Mouse (Mus musculus): Measurements from ENCODE around the gene Hnrnpul1. TPM values are rescaled to one million over a fixed set of nuclear protein-coding genes. Genes with fewer than 3 reads are reported as not detected.

Gene Hnrnpul1
- total and polyA plus RNA-seq, 2 experiments from 2014 or later: 47.9 to 144 TPM

DNA sequence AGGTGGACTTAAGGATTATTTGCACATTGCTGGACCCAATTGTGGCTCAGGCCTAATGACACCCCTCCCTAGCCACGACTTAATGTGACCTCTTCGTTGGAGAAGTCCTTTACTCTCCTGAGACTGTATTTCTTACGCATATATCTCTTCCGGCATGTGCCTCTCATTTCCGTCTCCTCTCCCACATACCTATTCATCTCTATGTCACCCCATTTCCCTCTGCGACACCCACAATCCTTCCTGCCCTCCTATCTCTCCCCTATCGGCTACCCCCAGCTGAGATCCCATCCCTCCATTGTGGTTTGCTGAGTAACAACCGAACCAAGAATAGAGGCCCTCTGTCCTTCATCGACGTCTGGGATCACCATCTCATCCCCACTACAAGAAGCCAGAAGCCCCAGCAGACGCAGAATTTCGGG lies 64.9 kb downstream of the Hnrnpul1 start:
- Histone ChIP-seq H3K4me3 (ENCODE audit: low read depth, low read length) (peak overlapping the region; percentile 39), H3K4me1 (ENCODE audit: insufficient read depth) (peaks cover 6% of the 10 kb centered on the region; the same call in 1 of the 2 replicates), H3K27ac (ENCODE audit: low read depth, low read length) (no peak overlapping the region), H3K36me3 (ENCODE audit: insufficient read depth) (no peaks in the 10 kb centered on the region), H3K27me3 (ENCODE audit: insufficient read depth, low read length) (peaks cover 53% of the 10 kb centered on the region), H3K9me3 (ENCODE audit: low read length) (no peaks in the 10 kb centered on the region), H3K4me2 (ENCODE audit: low read depth) (peak overlapping the region; percentile 75), H3K9ac (peak overlapping the region; percentile 40; the same call in 1 of the 2 replicates)
- WGBS: 10% methylated on average over 12 of the region's 12 CpGs
- ATAC-seq (no peak), DNase-seq (no peak)
- no peak for TF ChIP-seq CTCF (IDR thresholded peaks at IDR 0.05; ENCODE audit: low read depth)

DNA sequence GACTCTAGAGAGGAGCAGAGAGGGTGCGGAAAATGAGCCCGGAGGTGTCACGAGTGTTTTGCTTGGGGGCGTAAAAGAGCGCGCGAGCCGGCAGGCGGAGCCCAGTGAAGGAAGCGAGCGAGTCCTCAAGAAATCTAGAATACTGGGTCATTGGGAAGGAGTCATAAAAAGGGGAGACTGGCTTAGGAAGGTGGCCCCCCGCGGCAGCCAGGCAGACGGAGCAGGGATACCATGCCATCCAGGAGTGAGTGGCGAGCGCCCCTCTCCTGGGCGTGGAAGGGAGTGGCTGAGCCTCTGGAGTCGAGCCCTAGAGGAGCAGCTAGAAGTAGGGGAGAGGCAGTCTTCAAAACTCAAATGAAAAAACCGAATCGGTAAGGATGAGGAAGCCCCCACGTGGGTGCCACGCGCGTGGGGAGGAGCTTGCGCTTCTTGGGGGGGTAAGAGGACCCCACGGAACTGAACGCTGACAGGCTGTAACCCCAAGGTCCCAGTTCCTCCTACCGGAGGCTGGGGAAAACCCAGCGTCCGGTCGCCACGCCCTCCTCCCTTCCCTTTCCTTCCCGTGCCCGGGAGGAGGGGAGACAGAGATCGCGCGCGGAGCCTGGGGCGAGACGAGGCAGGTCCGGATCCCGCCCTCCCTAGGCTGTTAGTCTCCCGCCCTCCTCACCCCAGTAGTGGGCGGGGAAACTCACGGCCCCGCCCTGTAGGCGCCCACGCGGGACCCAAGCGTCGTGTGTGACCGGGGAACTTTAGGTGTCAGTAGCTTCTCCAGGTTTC lies 65.6 kb downstream of the Hnrnpul1 start:
- no peaks in the 10 kb centered on the region for H3K9me3 ChIP-seq (ENCODE audit: low read length)
- peak overlapping the region; percentile 39 for H3K4me3 ChIP-seq (ENCODE audit: low read depth, low read length)
- peak overlapping the region; percentile 40 for H3K9ac ChIP-seq
- H3K4me1 ChIP-seq (ENCODE audit: insufficient read depth): peaks cover 6% of the 10 kb centered on the region; the same call in 1 of the 2 replicates
- no peaks in the 10 kb centered on the region for H3K36me3 ChIP-seq (ENCODE audit: insufficient read depth)
- TF ChIP-seq CTCF (IDR thresholded peaks at IDR 0.05; ENCODE audit: low read depth): peak; percentile 29
- H3K4me2 ChIP-seq (ENCODE audit: low read depth): peak overlapping the region; percentile 75
- WGBS: 2% methylated on average over 48 of the region's 52 CpGs
- H3K27ac ChIP-seq (ENCODE audit: low read depth, low read length): no peak overlapping the region
- ATAC-seq (peak; percentile 34), DNase-seq (no peak)
- H3K27me3 ChIP-seq (ENCODE audit: insufficient read depth, low read length): peaks cover 53% of the 10 kb centered on the region

- peak overlapping the region; percentile 75 for H3K4me2 ChIP-seq (ENCODE audit: low read depth)
- no peak overlapping the region for H3K27ac ChIP-seq (ENCODE audit: low read depth, low read length)
- peak overlapping the region; percentile 22; the same call in 1 of the 2 replicates for H3K9ac ChIP-seq
- H3K4me1 ChIP-seq (ENCODE audit: insufficient read depth): peaks cover 6% of the 10 kb centered on the region; the same call in 1 of the 2 replicates
- H3K9me3 ChIP-seq (ENCODE audit: low read length): no peaks in the 10 kb centered on the region
- ATAC-seq (no peak), DNase-seq (no peak)
- TF ChIP-seq CTCF (IDR thresholded peaks at IDR 0.05; ENCODE audit: low read depth): no peak
- WGBS: 3% methylated on average over 47 of the region's 47 CpGs
- H3K4me3 ChIP-seq (ENCODE audit: low read depth, low read length): peak overlapping the region; percentile 39
- no peaks in the 10 kb centered on the region for H3K36me3 ChIP-seq (ENCODE audit: insufficient read depth)
- peaks cover 53% of the 10 kb centered on the region for H3K27me3 ChIP-seq (ENCODE audit: insufficient read depth, low read length)
These were observed 66.7 kb downstream of the Hnrnpul1 start for GRCm38 (mm10) chr7:25687811-25688401.

- 2% methylated on average over 63 of the region's 69 CpGs for WGBS
- Histone ChIP-seq H3K4me3 (ENCODE audit: low read depth, low read length) (peak within 1 kb of the TSS; percentile 39), H3K4me2 (ENCODE audit: low read depth) (peak within 1 kb of the TSS; percentile 75), H3K27me3 (ENCODE audit: insufficient read depth, low read length) (peaks cover 50% of the 10 kb centered on the region), H3K4me1 (ENCODE audit: insufficient read depth) (peaks cover 6% of the 10 kb centered on the region; the same call in 1 of the 2 replicates), H3K27ac (ENCODE audit: low read depth, low read length) (no peak within 1 kb of the TSS), H3K9me3 (ENCODE audit: low read length) (no peaks in the 10 kb centered on the region), H3K9ac (peak within 1 kb of the TSS; percentile 25; the same call in 1 of the 2 replicates), H3K36me3 (ENCODE audit: insufficient read depth) (no peaks in the 10 kb centered on the region)
- ATAC-seq: no peak
- no peak for DNase-seq
- TF ChIP-seq CTCF (IDR thresholded peaks at IDR 0.05; ENCODE audit: low read depth): peak; percentile 56
These were observed 67.7 kb downstream of the Hnrnpul1 start, which contains the start of gene Tgfb1 for GRCm38 (mm10) chr7:25686680-25687531. Tgfb1 (plus strand) TSS chr7:25687002.

DNA sequence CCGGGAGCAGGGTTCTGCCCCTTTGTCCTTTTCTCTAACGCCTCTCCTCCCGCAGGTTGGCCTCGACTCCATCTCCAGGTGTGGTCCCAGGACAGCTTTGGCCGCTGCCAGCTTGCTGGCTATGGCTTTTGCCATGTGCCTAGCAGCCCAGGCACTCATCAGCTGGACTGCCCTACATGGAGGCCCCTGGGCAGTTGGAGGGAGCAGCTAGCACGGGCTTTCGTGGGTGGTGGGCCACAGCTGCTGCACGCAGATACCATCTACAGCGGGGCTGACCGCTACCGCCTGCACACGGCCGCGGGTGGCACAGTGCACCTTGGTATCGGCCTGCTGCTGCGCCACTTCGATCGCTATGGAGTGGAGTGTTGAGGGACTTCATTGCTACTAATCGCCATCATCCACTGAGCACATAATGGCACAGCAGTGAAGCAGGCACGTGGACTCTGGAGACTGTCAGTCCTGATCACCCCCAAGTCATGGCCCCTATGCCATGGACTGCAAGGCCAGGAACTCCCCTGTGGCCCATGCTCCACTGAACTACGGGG lies 68.6 kb downstream of the Hnrnpul1 start:
- Histone ChIP-seq H3K27me3 (ENCODE audit: insufficient read depth, low read length) (peaks cover 46% of the 10 kb centered on the region), H3K27ac (ENCODE audit: low read depth, low read length) (no peak overlapping the region), H3K9ac (no peak overlapping the region), H3K4me3 (ENCODE audit: low read depth, low read length) (no peak overlapping the region), H3K9me3 (ENCODE audit: low read length) (no peaks in the 10 kb centered on the region), H3K36me3 (ENCODE audit: insufficient read depth) (no peaks in the 10 kb centered on the region), H3K4me2 (ENCODE audit: low read depth) (no peak overlapping the region), H3K4me1 (ENCODE audit: insufficient read depth) (peaks cover 13% of the 10 kb centered on the region)
- WGBS: 71% methylated on average over 21 of the region's 21 CpGs
- TF ChIP-seq CTCF (IDR thresholded peaks at IDR 0.05; ENCODE audit: low read depth): no peak
- DNase-seq (no peak), ATAC-seq (no peak)

DNA sequence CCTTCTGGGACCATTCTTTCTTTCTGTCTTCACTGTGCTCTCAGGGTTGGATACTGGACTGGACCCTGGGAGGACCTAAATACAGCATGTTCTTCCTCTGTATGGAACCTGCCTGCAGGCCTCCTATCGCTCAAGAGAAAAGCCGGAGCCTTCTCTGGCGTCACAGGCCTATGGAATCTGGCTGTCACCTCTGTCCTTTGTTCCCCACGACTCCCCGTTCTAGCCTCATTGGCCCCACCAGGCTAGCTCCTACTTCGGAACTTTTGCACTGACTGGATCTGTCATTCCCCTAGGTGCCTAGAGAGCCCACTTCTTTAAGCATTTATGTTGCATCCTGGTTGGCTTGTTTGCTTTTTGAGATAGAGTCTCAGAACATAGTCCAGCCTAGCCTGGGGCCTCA lies 69.9 kb downstream of the Hnrnpul1 start:
- TF ChIP-seq CTCF (IDR thresholded peaks at IDR 0.05; ENCODE audit: low read depth): no peak
- H3K36me3 ChIP-seq (ENCODE audit: insufficient read depth): no peaks in the 10 kb centered on the region
- ATAC-seq: no peak

More for the DNA sequence above, 69.9 kb downstream of the Hnrnpul1 start:
- peaks cover 38% of the 10 kb centered on the region for H3K27me3 ChIP-seq (ENCODE audit: insufficient read depth, low read length)
- H3K4me1 ChIP-seq (ENCODE audit: insufficient read depth): peaks cover 18% of the 10 kb centered on the region
- DNase-seq: no peak
- H3K9ac ChIP-seq: no peak overlapping the region
- H3K27ac ChIP-seq (ENCODE audit: low read depth, low read length): no peak overlapping the region
- no peaks in the 10 kb centered on the region for H3K9me3 ChIP-seq (ENCODE audit: low read length)
- WGBS: 84% methylated on average over 6 of the region's 6 CpGs
- H3K4me3 ChIP-seq (ENCODE audit: low read depth, low read length): no peak overlapping the region
- no peak overlapping the region for H3K4me2 ChIP-seq (ENCODE audit: low read depth)

All from forebrain, postnatal 0 days (tissue).